Mouse (Mus musculus) hindbrain, embryonic 13.5 days (tissue): ENCODE measurements around the gene Prss33. TPM values are rescaled to one million over a fixed set of nuclear protein-coding genes. Genes with fewer than 3 reads are reported as not detected.
"Not testable (repeated sequence)": the region's sequence is repeated elsewhere in the genome, so short reads cannot be mapped to it uniquely, and the experiment has no call there.

Source experiments
- ATAC-seq: fragments of 200-750 bp; cut with Nextera tagmentation; 2 replicates; pipeline ENCODE4 v1.8.0; 2017; ENCODE audit warnings: moderate TSS enrichment; ENCODE audit not compliant: low FRiP score
- H3K27ac ChIP-seq: fragments of 300-500 bp; sonication (generic); 2 replicates; pipeline ENCODE4 v1.5.1; 2015; ENCODE audit warnings: inconsistent platforms, mild to moderate bottlenecking, moderate library complexity
- H3K27me3 ChIP-seq: fragments of 300-500 bp; sonication (generic); 2 replicates; pipeline ENCODE4 v1.6.1; 2015; ENCODE audit warnings: mild to moderate bottlenecking, inconsistent platforms
- H3K36me3 ChIP-seq: fragments of 300-500 bp; sonication (generic); 2 replicates; pipeline ENCODE4 v1.6.1; 2015; ENCODE audit warnings: mild to moderate bottlenecking, inconsistent platforms
- H3K4me1 ChIP-seq: fragments of 300-500 bp; sonication (generic); replicated peaks from 2 replicates; pipeline ENCODE4 v1.6.1; 2015; ENCODE audit warnings: inconsistent platforms
- H3K4me2 ChIP-seq: fragments of 300-500 bp; sonication (generic); 2 replicates; pipeline ENCODE4 v1.6.1; 2015; ENCODE audit warnings: inconsistent platforms, mild to moderate bottlenecking, moderate library complexity
- H3K4me3 ChIP-seq: fragments of 300-500 bp; sonication (generic); 2 replicates; pipeline ENCODE4 v1.5.1; 2015; ENCODE audit warnings: mild to moderate bottlenecking, inconsistent platforms
- H3K9ac ChIP-seq: fragments of 300-500 bp; sonication (generic); 2 replicates; pipeline ENCODE4 v1.6.1; 2015; ENCODE audit warnings: mild to moderate bottlenecking, inconsistent platforms
- H3K9me3 ChIP-seq: fragments of 300-500 bp; sonication (generic); 2 replicates; pipeline ENCODE4 v1.6.1; 2016; ENCODE audit warnings: inconsistent platforms
- WGBS: fragments of 180-500 bp; shearing (Covaris S2); methylation state at CpG from one replicate; pipeline ENCODE4 v1.1.7; 2015; 5-methylcytosine and 5-hydroxymethylcytosine counted together
- polyA plus RNA-seq: library from polyadenylated mRNA; unstranded; fragments of >200 nt; fragmentation: Nextera tagmentation; extraction: Ambion mirVana; gene quantifications from 2 replicates; pipeline ENCODE4 v1.2.1, GENCODE M21; 2015

Gene Prss33
- polyA plus RNA-seq, result 0.30 TPM in 2 replicates

GRCm38 (mm10) chr17:23836006-23836575 lies at the start of gene Prss33:
Gene Prss33 (minus strand): TSS chr17:23836056.
- ATAC-seq, result no peak
- H3K27ac ChIP-seq, result no peak within 1 kb of the TSS
- peaks cover 55% of the 10 kb centered on the region for H3K27me3 ChIP-seq
- no peaks in the 10 kb centered on the region for H3K4me1 ChIP-seq
- H3K4me3 ChIP-seq, result no peak within 1 kb of the TSS
- H3K9ac ChIP-seq, result no peak within 1 kb of the TSS
- no peaks in the 10 kb centered on the region for H3K9me3 ChIP-seq
- H3K36me3 ChIP-seq, result no peaks in the 10 kb centered on the region
- H3K4me2 ChIP-seq, result no peak within 1 kb of the TSS
- WGBS, result 77% methylated on average over 8 of the region's 8 CpGs

GRCm38 (mm10) chr17:23880576-23880975 lies 44.7 kb upstream of the Prss33 start, which contains the start of the genes Dcpp1 and Dcpp2:
Gene Dcpp1 (plus strand): TSS chr17:23880876.
Gene Dcpp2 (plus strand): TSS chr17:23880880.
- H3K9me3 ChIP-seq, H3K9ac ChIP-seq, H3K4me1 ChIP-seq, H3K36me3 ChIP-seq, ATAC-seq, H3K4me2 ChIP-seq, H3K27ac ChIP-seq, H3K27me3 ChIP-seq, H3K4me3 ChIP-seq: not testable (repeated sequence)
- 84% methylated on average over 4 of the region's 4 CpGs for WGBS

GRCm38 (mm10) chr17:23877166-23877565 lies 41.3 kb upstream of the Prss33 start:
- no peak overlapping the region for H3K4me3 ChIP-seq
- no peaks in the 10 kb centered on the region for H3K27me3 ChIP-seq
- H3K27ac ChIP-seq, result no peak overlapping the region
- H3K4me1 ChIP-seq, result no peaks in the 10 kb centered on the region
- peak; percentile 24 for ATAC-seq
- no peaks in the 10 kb centered on the region for H3K36me3 ChIP-seq
- H3K9ac ChIP-seq, result no peak overlapping the region
- no peaks in the 10 kb centered on the region for H3K9me3 ChIP-seq
- H3K4me2 ChIP-seq, result no peak overlapping the region
- WGBS, result 77% methylated on average over 2 of the region's 2 CpGs

- H3K4me1 ChIP-seq, result no peaks in the 10 kb centered on the region
- H3K4me3 ChIP-seq, result no peak overlapping the region
- WGBS, result 57% methylated on average over 3 of the region's 3 CpGs
- peak; percentile 71 for ATAC-seq
- H3K9me3 ChIP-seq, result no peaks in the 10 kb centered on the region
- no peak overlapping the region for H3K4me2 ChIP-seq
- H3K27me3 ChIP-seq, result no peaks in the 10 kb centered on the region
- H3K9ac ChIP-seq, result no peak overlapping the region
- H3K27ac ChIP-seq, result no peak overlapping the region
- no peaks in the 10 kb centered on the region for H3K36me3 ChIP-seq
Observed at GRCm38 (mm10) chr17:23876741-23877140, 40.9 kb upstream of the Prss33 start.

- Histone ChIP-seq H3K27ac (no peak overlapping the region), H3K4me3 (no peak overlapping the region), H3K4me2 (no peak overlapping the region), H3K9ac (no peak overlapping the region), H3K36me3 (no peaks in the 10 kb centered on the region), H3K27me3 (no peaks in the 10 kb centered on the region), H3K4me1 (no peaks in the 10 kb centered on the region), H3K9me3 (no peaks in the 10 kb centered on the region)
- 48% methylated on average over 8 of the region's 8 CpGs for WGBS
- peak; percentile 32; the same call in 1 of the 2 replicates for ATAC-seq
Observed at GRCm38 (mm10) chr17:23873884-23874856, 38.3 kb upstream of the Prss33 start.

- WGBS, result 91% methylated on average over 11 of the region's 11 CpGs
- no peak overlapping the region for H3K27ac ChIP-seq
- H3K36me3 ChIP-seq, result no peaks in the 10 kb centered on the region
- H3K4me2 ChIP-seq, result no peak overlapping the region
- H3K4me3 ChIP-seq, result no peak overlapping the region
- no peaks in the 10 kb centered on the region for H3K4me1 ChIP-seq
- no peaks in the 10 kb centered on the region for H3K27me3 ChIP-seq
- no peak overlapping the region for H3K9ac ChIP-seq
- H3K9me3 ChIP-seq, result no peaks in the 10 kb centered on the region
- no peak for ATAC-seq
Observed at GRCm38 (mm10) chr17:23868513-23868912, 32.7 kb upstream of the Prss33 start.

GRCm38 (mm10) chr17:23867756-23868155 lies 31.9 kb upstream of the Prss33 start, which contains the start of gene Prss21:
Gene Prss21 (plus strand): TSS chr17:23868056.
- Histone ChIP-seq H3K9me3 (no peaks in the 10 kb centered on the region), H3K27me3 (no peaks in the 10 kb centered on the region)

GRCm38 (mm10) chr17:23862926-23863325 lies 27.1 kb upstream of the Prss33 start:
- H3K4me1 ChIP-seq, result no peaks in the 10 kb centered on the region
- no peaks in the 10 kb centered on the region for H3K9me3 ChIP-seq
- no peak overlapping the region for H3K4me3 ChIP-seq
- no peak overlapping the region for H3K4me2 ChIP-seq
- H3K27ac ChIP-seq, result no peak overlapping the region
- H3K9ac ChIP-seq, result no peak overlapping the region
- 84% methylated on average over 4 of the region's 4 CpGs for WGBS
- no peaks in the 10 kb centered on the region for H3K27me3 ChIP-seq
- no peaks in the 10 kb centered on the region for H3K36me3 ChIP-seq
- ATAC-seq, result no peak

More at GRCm38 (mm10) chr17:23867756-23868155, 31.9 kb upstream of the Prss33 start, which contains the start of gene Prss21:
- Histone ChIP-seq H3K4me2 (no peak within 1 kb of the TSS), H3K4me1 (no peaks in the 10 kb centered on the region), H3K4me3 (no peak within 1 kb of the TSS), H3K9ac (no peak within 1 kb of the TSS), H3K27ac (no peak within 1 kb of the TSS), H3K36me3 (no peaks in the 10 kb centered on the region)
- ATAC-seq, result no peak
- WGBS, result 89% methylated on average over 15 of the region's 15 CpGs

- Histone ChIP-seq H3K27ac (no peak overlapping the region), H3K36me3 (no peaks in the 10 kb centered on the region), H3K27me3 (no peaks in the 10 kb centered on the region; the same call in 1 of the 2 replicates), H3K4me2 (no peak overlapping the region), H3K9ac (no peak overlapping the region), H3K9me3 (no peaks in the 10 kb centered on the region), H3K4me3 (no peak overlapping the region), H3K4me1 (no peaks in the 10 kb centered on the region)
- 86% methylated on average over 2 of the region's 2 CpGs for WGBS
- no peak for ATAC-seq
Observed at GRCm38 (mm10) chr17:23857913-23858312, 22.1 kb upstream of the Prss33 start.

- Histone ChIP-seq H3K9me3 (no peaks in the 10 kb centered on the region), H3K27me3 (no peaks in the 10 kb centered on the region; the same call in 1 of the 2 replicates), H3K4me3 (no peak overlapping the region), H3K4me1 (no peaks in the 10 kb centered on the region), H3K27ac (no peak overlapping the region), H3K9ac (no peak overlapping the region), H3K4me2 (no peak overlapping the region), H3K36me3 (no peaks in the 10 kb centered on the region)
- ATAC-seq, result no peak
- WGBS, result 91% methylated on average over 6 of the region's 6 CpGs
Observed at GRCm38 (mm10) chr17:23857193-23857592, 21.3 kb upstream of the Prss33 start.

GRCm38 (mm10) chr17:23854229-23854765 lies 18.4 kb upstream of the Prss33 start:
- no peak for ATAC-seq
- no peak overlapping the region for H3K4me3 ChIP-seq
- H3K27me3 ChIP-seq, result no peaks in the 10 kb centered on the region; the same call in 1 of the 2 replicates
- no peak overlapping the region for H3K27ac ChIP-seq
- no peaks in the 10 kb centered on the region for H3K36me3 ChIP-seq
- 89% methylated on average over 10 of the region's 10 CpGs for WGBS
- H3K4me1 ChIP-seq, result no peaks in the 10 kb centered on the region
- H3K4me2 ChIP-seq, result no peak overlapping the region
- no peaks in the 10 kb centered on the region for H3K9me3 ChIP-seq
- H3K9ac ChIP-seq, result no peak overlapping the region

GRCm38 (mm10) chr17:23853292-23853691 lies 17.4 kb upstream of the Prss33 start:
- no peaks in the 10 kb centered on the region for H3K36me3 ChIP-seq
- no peaks in the 10 kb centered on the region for H3K9me3 ChIP-seq
- H3K27me3 ChIP-seq, result no peaks in the 10 kb centered on the region; the same call in 1 of the 2 replicates
- 33% methylated on average over 5 of the region's 5 CpGs for WGBS
- no peak overlapping the region for H3K4me3 ChIP-seq
- no peak overlapping the region for H3K27ac ChIP-seq
- 0 out of 2 replicates have a peak, but pooled peaks have one; percentile 28 for ATAC-seq
- no peak overlapping the region for H3K9ac ChIP-seq
- no peak overlapping the region for H3K4me2 ChIP-seq
- no peaks in the 10 kb centered on the region for H3K4me1 ChIP-seq
